Mouse (Mus musculus): ENCODE results near the gene Olfr397.

GRCm38 (mm10) chr11:73990307-73990706 lies 29.7 kb downstream of the Olfr397 start, which contains the start of gene Olfr398:
- TF ChIP-seq POLR2A (IDR thresholded peaks at IDR 0.05; ENCODE audit: insufficient read depth, low read depth, low read length) (no peak), CTCF (IDR thresholded peaks at IDR 0.05; ENCODE audit: insufficient read depth, low read depth, low read length) (no peak)
